Mouse (Mus musculus) heart, postnatal 0 days (tissue): ENCODE measurements around the gene Dapp1.

Source experiments
- CTCF ChIP-seq: IDR thresholded peaks from 2 replicates; pipeline ENCODE4 v1.5.1; 2016; ENCODE audit warnings: antibody characterized with exemption, control low read depth, low read depth
- EP300 ChIP-seq: IDR thresholded peaks from 2 replicates; pipeline ENCODE4 v1.6.1; 2016; ENCODE audit warnings: antibody characterized with exemption, low read depth

DNA sequence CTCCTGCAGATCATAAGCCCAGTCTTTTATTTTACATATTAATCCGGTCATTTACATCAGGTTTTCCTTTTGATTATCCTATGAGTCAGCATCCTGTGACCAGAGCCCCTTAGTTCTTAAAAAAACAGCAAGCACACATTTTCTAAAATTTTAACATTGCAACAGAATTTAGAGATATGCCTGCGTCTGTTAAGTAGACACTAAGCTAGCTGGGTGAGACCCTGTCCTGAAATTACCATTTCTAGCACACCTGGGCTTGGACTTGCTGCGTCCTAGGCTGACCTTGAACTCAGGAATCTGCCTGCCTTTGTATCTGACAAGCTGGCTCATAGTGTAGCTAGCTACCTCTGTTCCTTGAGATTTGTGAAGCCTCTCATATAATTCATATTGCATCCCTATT is 51.4 kb downstream of the Dapp1 start:
- no peak for TF ChIP-seq CTCF
- no peak for TF ChIP-seq EP300
